Mouse (Mus musculus): Measurements from ENCODE around the gene Sfpq. TPM values are rescaled to one million over a fixed set of nuclear protein-coding genes. Genes with fewer than 3 reads are reported as not detected.

Sfpq gene
- polyA plus RNA-seq, 1 experiment = 868 TPM

DNA sequence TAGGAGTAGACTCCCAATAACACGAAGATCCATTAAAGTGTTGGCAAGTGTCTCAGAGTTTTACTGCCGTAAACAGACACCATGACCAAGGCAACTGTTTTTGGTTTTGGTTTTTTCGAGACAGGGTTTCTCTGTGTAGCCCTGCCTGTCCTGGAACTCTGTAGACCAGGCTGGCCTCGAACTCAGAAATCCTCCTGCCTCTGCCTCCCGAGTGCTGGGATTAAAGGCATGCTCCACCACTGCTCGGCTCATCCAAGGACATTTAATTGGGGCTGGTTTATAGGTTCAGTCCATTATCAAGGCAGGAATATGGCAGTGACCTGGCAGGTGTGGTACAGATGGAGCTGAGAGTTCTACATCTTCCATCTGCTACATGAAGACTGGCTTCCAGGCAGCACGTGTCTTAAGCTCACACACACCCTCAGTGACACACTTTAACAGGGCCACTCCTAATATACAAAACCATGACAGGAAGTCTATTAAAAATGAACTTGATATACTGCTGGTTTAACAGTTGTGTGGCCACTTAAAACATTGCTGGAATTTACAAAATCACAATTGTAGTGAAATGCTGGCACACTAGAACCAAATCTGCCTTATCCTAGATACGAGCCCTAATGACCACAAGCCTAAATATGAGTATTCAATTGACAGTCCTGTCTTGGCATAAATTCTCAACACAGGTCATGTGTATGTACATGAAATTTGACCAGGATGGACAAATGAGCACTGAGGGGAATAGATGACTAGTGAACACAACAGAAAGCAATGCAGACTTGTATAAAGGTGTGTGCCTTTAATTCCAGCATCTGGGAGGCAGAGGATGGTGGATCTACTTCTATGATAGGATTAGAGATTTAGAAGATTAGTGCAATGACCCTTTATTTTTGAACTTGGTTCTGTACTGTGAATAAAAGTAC, 17.0 kb downstream of the Sfpq start:
- Histone ChIP-seq H3K9me3 (replicated peaks; ENCODE audit: control insufficient read depth, insufficient read depth, low read length, poor library complexity, severe bottlenecking) (no peaks in the 10 kb centered on the region), H3K27me3 (ENCODE audit: control insufficient read depth, insufficient read depth, low read length, poor library complexity, severe bottlenecking) (no peaks in the 10 kb centered on the region), H3K4me1 (ENCODE audit: control insufficient read depth, insufficient read depth, low read length) (no peaks in the 10 kb centered on the region), H3K36me3 (ENCODE audit: control insufficient read depth, insufficient read depth, low read length, poor library complexity, severe bottlenecking) (peaks cover 75% of the 10 kb centered on the region), H3K4me3 (ENCODE audit: low read depth, low read length) (no peak overlapping the region), H3K9ac (ENCODE audit: low read depth, poor library complexity, severe bottlenecking) (no peak overlapping the region), H3K27ac (ENCODE audit: insufficient read depth, low read length) (no peak overlapping the region)
- TF ChIP-seq EP300 (IDR thresholded peaks at IDR 0.05; ENCODE audit: insufficient read depth, low read depth, low read length) (no peak), CTCF (IDR thresholded peaks at IDR 0.05; ENCODE audit: low read depth, low read length) (no peak), POLR2A (IDR thresholded peaks at IDR 0.05; ENCODE audit: insufficient read depth, low read length) (no peak)

- H3K4me3 ChIP-seq (ENCODE audit: low read depth, low read length) = no peak overlapping the region
- no peaks in the 10 kb centered on the region for H3K4me1 ChIP-seq (ENCODE audit: control insufficient read depth, insufficient read depth, low read length)
- H3K9ac ChIP-seq (ENCODE audit: low read depth, poor library complexity, severe bottlenecking) = no peak overlapping the region
- H3K27me3 ChIP-seq (ENCODE audit: control insufficient read depth, insufficient read depth, low read length, poor library complexity, severe bottlenecking) = no peaks in the 10 kb centered on the region
- TF ChIP-seq CTCF (IDR thresholded peaks at IDR 0.05; ENCODE audit: low read depth, low read length) (no peak), EP300 (IDR thresholded peaks at IDR 0.05; ENCODE audit: insufficient read depth, low read depth, low read length) (no peak), POLR2A (IDR thresholded peaks at IDR 0.05; ENCODE audit: insufficient read depth, low read length) (no peak)
- no peak overlapping the region; the same call in 1 of the 2 replicates for H3K27ac ChIP-seq (ENCODE audit: insufficient read depth, low read length)
- H3K36me3 ChIP-seq (ENCODE audit: control insufficient read depth, insufficient read depth, low read length, poor library complexity, severe bottlenecking) = peaks cover 71% of the 10 kb centered on the region
- no peaks in the 10 kb centered on the region for H3K9me3 ChIP-seq (replicated peaks; ENCODE audit: control insufficient read depth, insufficient read depth, low read length, poor library complexity, severe bottlenecking)
Observed at GRCm38 (mm10) chr4:127038828-127039349, 17.8 kb downstream of the Sfpq start.

DNA sequence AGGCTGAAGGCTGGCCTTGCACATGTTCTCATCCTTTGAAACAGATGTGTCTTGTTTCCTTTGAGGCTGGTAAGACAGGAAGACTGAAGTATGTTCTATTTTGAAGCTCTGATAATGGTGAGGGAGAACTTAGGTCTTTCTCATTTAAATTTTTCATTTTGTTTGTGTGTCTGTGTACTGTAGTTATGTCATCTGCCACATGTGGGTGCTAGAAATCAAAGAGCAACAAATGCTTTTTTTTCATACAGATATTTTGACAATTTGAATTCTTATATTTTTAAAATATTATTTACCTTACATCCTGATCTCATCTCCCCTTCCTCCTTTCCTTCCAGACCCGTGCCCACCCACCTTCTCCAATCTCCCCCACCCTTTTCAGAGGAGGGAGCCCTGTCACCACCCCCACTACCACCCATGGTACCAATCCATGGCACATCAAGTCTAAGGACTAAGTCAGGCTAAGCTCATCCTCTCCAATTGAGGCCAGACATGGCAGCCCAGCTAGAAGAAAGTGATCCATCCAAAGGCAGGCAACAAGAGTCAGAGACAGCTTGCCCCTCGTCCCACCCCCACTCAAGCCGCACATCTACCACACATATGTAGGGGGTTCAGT, 18.9 kb downstream of the Sfpq start:
- H3K4me1 ChIP-seq (ENCODE audit: control insufficient read depth, insufficient read depth, low read length) = no peaks in the 10 kb centered on the region
- H3K27me3 ChIP-seq (ENCODE audit: control insufficient read depth, insufficient read depth, low read length, poor library complexity, severe bottlenecking) = no peaks in the 10 kb centered on the region
- no peaks in the 10 kb centered on the region for H3K9me3 ChIP-seq (replicated peaks; ENCODE audit: control insufficient read depth, insufficient read depth, low read length, poor library complexity, severe bottlenecking)
- H3K9ac ChIP-seq (ENCODE audit: low read depth, poor library complexity, severe bottlenecking) = no peak overlapping the region
- no peak for TF ChIP-seq CTCF (IDR thresholded peaks at IDR 0.05; ENCODE audit: low read depth, low read length)
- TF ChIP-seq POLR2A (IDR thresholded peaks at IDR 0.05; ENCODE audit: insufficient read depth, low read length) = no peak
- TF ChIP-seq EP300 (IDR thresholded peaks at IDR 0.05; ENCODE audit: insufficient read depth, low read depth, low read length) = no peak
- H3K36me3 ChIP-seq (ENCODE audit: control insufficient read depth, insufficient read depth, low read length, poor library complexity, severe bottlenecking) = peaks cover 70% of the 10 kb centered on the region
- no peak overlapping the region for H3K27ac ChIP-seq (ENCODE audit: insufficient read depth, low read length)
- H3K4me3 ChIP-seq (ENCODE audit: low read depth, low read length) = no peak overlapping the region

DNA sequence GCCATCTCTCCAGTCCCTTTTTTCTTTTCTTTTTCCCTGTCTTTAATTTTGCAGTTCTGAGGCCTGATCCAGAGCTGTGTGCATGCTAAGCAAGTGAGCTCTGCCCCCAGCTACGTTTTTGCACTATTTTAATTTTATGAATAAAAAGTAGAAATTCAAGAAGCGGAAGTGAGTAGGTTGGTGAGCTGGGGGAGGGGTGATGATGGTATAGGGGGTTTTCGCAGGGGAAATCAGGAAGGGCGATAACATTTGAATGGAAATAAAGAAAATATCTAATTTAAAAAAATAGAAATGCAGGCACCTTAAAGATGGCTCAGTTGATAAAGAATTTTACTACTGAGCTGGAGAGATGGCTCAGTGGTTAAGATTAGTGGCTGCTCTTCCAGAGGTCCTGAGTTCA, 22.4 kb downstream of the Sfpq start:
- Histone ChIP-seq H3K36me3 (ENCODE audit: control insufficient read depth, insufficient read depth, low read length, poor library complexity, severe bottlenecking) (peaks cover 62% of the 10 kb centered on the region), H3K4me3 (ENCODE audit: low read depth, low read length) (no peak overlapping the region), H3K27me3 (ENCODE audit: control insufficient read depth, insufficient read depth, low read length, poor library complexity, severe bottlenecking) (no peaks in the 10 kb centered on the region), H3K9ac (ENCODE audit: low read depth, poor library complexity, severe bottlenecking) (no peak overlapping the region), H3K27ac (ENCODE audit: insufficient read depth, low read length) (no peak overlapping the region), H3K4me1 (ENCODE audit: control insufficient read depth, insufficient read depth, low read length) (no peaks in the 10 kb centered on the region), H3K9me3 (replicated peaks; ENCODE audit: control insufficient read depth, insufficient read depth, low read length, poor library complexity, severe bottlenecking) (no peaks in the 10 kb centered on the region)
- no peak for TF ChIP-seq EP300 (IDR thresholded peaks at IDR 0.05; ENCODE audit: insufficient read depth, low read depth, low read length)
- no peak for TF ChIP-seq CTCF (IDR thresholded peaks at IDR 0.05; ENCODE audit: low read depth, low read length)
- TF ChIP-seq POLR2A (IDR thresholded peaks at IDR 0.05; ENCODE audit: insufficient read depth, low read length) = no peak

DNA sequence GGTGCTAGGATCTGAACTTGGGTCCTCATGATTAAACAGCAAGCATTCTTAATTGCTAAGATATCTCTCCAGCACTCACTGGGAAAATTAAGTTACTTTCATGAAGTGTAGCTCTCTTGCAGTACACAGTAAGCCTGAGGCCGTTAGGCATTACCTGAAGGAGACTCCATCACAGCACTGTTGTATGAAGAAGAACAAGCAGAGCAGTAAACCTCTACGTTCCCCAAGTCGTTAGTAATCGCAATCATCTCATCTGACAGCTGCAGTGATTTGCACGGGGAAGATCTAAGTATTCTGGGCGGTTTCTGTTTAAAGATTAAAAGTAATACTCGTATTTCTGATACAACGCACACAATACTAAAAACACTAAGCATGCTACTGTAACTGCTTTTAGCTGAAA, 30.0 kb downstream of the Sfpq start:
- Histone ChIP-seq H3K36me3 (ENCODE audit: control insufficient read depth, insufficient read depth, low read length, poor library complexity, severe bottlenecking) (peaks cover 65% of the 10 kb centered on the region), H3K27ac (ENCODE audit: insufficient read depth, low read length) (no peak overlapping the region), H3K4me3 (ENCODE audit: low read depth, low read length) (no peak overlapping the region), H3K4me1 (ENCODE audit: control insufficient read depth, insufficient read depth, low read length) (no peaks in the 10 kb centered on the region), H3K9ac (ENCODE audit: low read depth, poor library complexity, severe bottlenecking) (no peak overlapping the region), H3K27me3 (ENCODE audit: control insufficient read depth, insufficient read depth, low read length, poor library complexity, severe bottlenecking) (no peaks in the 10 kb centered on the region), H3K9me3 (replicated peaks; ENCODE audit: control insufficient read depth, insufficient read depth, low read length, poor library complexity, severe bottlenecking) (no peaks in the 10 kb centered on the region)
- TF ChIP-seq POLR2A (IDR thresholded peaks at IDR 0.05; ENCODE audit: insufficient read depth, low read length) = no peak

GRCm38 (mm10) chr4:127053071-127053470, 31.9 kb downstream of the Sfpq start:
- Histone ChIP-seq H3K4me3 (ENCODE audit: low read depth, low read length) (no peak overlapping the region), H3K4me1 (ENCODE audit: control insufficient read depth, insufficient read depth, low read length) (no peaks in the 10 kb centered on the region), H3K27me3 (ENCODE audit: control insufficient read depth, insufficient read depth, low read length, poor library complexity, severe bottlenecking) (no peaks in the 10 kb centered on the region), H3K9ac (ENCODE audit: low read depth, poor library complexity, severe bottlenecking) (no peak overlapping the region), H3K36me3 (ENCODE audit: control insufficient read depth, insufficient read depth, low read length, poor library complexity, severe bottlenecking) (peaks cover 63% of the 10 kb centered on the region), H3K27ac (ENCODE audit: insufficient read depth, low read length) (no peak overlapping the region), H3K9me3 (replicated peaks; ENCODE audit: control insufficient read depth, insufficient read depth, low read length, poor library complexity, severe bottlenecking) (no peaks in the 10 kb centered on the region)
- TF ChIP-seq CTCF (IDR thresholded peaks at IDR 0.05; ENCODE audit: low read depth, low read length) = no peak
- no peak for TF ChIP-seq EP300 (IDR thresholded peaks at IDR 0.05; ENCODE audit: insufficient read depth, low read depth, low read length)
- no peak for TF ChIP-seq POLR2A (IDR thresholded peaks at IDR 0.05; ENCODE audit: insufficient read depth, low read length)
